Mouse (Mus musculus) induced T-regulatory cell, adult 2 months (primary cell): Measurements from ENCODE around the gene Mast1.
A peak's percentile ranks its signal among the peaks of the same experiment; 100 is the strongest.

Experiments used
- DNase-seq: peaks from one replicate; pipeline ENCODE4 v3.0.0-alpha.2; 2012; ENCODE audit warnings: low read depth

Gene Mast1

GRCm38 (mm10) chr8:84936962-84937546 lies at the start of gene Mast1:
TSS of gene Mast1 (minus strand) at chr8:84937359.
- DNase-seq = peak; percentile 77

- DNase-seq = no peak
Measured at GRCm38 (mm10) chr8:84986379-84986945, 49.3 kb upstream of the Mast1 start.

GRCm38 (mm10) chr8:84985684-84986378 lies 48.7 kb upstream of the Mast1 start:
- peak; percentile 99 for DNase-seq

DNA sequence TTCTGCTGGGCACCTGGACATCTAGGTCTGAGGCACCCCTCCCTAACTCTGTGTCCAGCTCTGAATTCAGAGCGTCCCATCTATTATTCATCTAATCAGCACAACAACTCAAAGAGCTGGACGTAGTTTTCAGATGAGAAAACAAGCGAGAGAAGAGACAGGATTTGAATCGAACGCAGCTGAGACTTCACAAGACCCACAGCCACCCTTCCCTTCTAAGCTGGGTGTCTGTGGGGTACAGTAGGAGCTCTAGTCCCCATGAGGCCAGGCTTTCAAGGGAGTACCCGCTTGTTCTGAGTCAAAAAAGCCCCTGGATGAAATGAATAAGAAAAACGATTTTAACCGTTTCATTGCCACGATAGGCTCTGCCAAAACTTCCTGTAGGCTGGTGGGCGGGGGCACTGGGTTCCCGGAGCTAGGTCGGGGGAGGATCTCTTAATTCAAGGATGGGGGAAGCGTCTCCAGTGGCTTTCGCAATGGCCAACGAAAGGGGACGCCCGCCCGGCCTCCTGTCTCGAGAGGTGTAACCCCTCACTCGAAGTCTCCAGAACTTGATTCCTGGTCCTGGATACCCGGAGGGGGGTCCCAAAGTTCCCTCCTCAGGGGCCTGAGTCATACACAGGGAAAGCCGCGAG lies 48.0 kb upstream of the Mast1 start:
- peak; percentile 89 for DNase-seq

GRCm38 (mm10) chr8:84984294-84985048 lies 47.3 kb upstream of the Mast1 start:
- peak; percentile 84 for DNase-seq

DNA sequence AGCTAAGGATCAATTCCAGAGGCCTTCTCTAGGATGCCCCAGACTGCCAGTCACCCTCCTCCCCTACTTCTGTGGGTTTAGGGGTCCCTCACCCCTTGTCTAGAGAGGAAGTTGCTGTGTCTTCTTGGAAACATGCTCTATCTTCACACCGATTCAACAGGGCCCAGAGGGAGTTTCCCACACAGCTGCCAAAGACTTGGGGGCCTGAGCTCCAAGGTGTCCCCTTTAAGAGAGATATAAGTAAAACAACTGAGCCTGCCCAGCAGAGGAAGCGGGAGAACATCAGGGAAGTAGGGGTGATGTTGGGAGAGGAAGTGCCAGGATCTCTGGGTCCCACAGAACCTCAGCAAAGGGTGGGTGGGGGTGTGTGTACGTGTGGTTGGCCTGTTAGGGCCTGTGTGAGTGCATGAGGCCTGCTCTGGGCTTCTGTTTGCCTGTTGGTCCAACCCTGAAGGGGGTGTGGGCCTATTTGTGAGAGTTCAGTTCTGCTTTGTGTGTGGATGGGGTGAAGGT lies 45.4 kb upstream of the Mast1 start:
- DNase-seq = peak; percentile 83

- peak; percentile 67 for DNase-seq
Measured at GRCm38 (mm10) chr8:84981644-84982498, 44.7 kb upstream of the Mast1 start.

GRCm38 (mm10) chr8:84980622-84981358 lies 43.6 kb upstream of the Mast1 start:
- DNase-seq = peak; percentile 86

GRCm38 (mm10) chr8:84979599-84980421 lies 42.7 kb upstream of the Mast1 start:
- DNase-seq = peak; percentile 98

DNA sequence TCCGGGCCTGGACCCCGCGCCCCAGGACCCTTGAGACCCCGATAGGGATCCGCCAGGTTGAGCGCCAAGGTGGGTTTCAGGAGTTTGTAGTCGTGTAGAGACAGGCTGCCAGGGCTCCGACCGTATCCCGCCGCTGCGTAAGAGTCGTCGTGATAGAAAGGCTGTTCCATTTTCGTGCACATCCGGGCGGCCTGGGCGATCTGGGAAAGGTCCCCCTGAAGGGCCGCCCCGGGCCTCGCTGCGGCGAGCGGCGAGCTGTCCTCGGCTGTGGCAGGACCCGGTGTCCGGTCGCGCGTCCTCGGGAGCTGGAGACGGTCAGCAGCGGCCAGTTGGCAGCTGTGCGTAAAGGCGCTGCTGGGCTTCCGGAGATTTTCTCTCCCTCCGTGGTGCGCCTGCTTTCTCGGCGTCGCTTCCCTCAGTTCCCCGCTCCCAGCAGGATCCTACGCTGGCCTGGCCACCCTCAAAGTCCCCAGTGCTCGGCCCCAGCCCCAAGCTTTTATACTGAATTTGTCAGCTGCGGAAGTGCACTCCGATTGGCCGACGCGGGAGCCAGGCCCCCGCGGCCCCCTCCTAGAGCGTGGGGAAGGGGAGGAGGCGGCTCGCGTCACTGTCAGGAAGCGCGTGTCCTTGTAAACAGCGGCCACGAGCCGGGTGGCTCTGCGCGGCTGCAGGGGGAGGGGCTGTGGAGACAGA lies 41.2 kb upstream of the Mast1 start, which contains the start of gene Junb:
Junb (minus strand) TSS at position 471 of the 693 bp plus-strand sequence.
- DNase-seq = peak; percentile 98

GRCm38 (mm10) chr8:84977435-84978247 lies 40.5 kb upstream of the Mast1 start:
- peak; percentile 88 for DNase-seq

DNA sequence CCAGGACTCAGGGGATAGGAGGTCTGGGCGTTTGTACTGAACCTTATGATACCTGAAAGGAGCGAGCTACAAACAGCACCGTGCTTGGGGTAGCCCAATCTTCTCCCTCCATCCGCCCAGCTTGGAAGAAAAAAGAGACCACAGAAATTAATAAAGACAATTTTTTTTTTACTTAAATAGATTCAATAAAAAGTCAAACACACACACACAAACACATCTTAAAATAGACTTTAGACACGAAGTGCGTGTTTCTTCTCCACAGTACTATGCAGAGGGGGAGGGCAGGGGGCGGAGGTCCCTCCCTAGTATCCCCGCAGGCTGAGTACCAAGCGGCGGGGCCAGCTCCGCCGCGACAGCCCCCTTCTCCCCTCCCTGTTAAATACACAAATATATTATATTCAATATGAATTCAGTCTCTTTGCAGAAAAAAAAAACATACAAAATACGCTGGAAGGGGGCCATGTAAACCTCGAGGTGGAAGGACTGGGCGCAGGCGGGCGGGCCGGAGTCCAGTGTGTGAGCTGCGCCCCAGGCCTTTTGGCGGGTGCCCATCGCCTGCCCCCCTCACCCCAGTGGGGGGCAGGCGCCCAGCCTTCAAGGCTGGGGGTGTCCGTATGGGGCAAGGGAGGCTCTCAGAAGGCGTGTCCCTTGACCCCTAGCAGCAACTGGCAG lies 39.7 kb upstream of the Mast1 start:
- no peak for DNase-seq

DNA sequence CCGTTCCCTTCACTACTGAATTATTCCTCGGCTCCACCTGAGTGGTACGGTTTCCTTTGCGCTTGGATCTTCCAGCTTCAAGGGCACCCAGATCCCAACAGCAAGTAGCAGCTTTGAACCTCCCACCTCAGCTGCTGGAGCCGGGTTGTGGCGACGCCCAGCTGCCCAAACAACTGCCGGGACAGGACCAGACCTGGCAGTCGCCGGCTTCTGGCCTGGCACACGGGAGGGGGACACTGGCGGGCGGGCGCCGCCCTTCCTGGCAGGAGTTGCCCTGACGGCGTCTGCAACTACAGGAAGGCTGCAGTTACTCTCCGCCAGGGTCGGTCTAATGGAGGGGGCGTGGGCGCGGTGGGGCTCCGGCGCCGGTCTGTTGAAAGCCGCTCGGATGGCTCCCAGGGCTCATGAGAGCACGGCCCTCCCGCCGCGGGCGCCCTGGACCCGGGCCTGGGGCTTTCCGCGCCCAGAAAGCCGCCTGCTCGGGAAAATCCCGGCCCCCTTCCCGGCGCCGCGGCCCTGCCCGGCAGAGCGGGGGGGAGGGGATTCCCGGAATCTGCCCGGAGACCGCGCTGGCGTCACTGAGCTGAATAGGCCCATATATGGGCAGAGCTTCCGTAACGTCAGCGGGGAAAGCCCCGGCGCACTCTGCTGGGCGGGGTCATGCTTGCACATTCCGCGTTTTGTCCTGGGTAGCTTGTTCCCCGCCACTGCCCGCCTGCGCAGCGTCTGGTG lies 39.0 kb upstream of the Mast1 start:
- DNase-seq = peak; percentile 98

GRCm38 (mm10) chr8:84975434-84975833 lies 38.3 kb upstream of the Mast1 start:
- peak; percentile 92 for DNase-seq

DNA sequence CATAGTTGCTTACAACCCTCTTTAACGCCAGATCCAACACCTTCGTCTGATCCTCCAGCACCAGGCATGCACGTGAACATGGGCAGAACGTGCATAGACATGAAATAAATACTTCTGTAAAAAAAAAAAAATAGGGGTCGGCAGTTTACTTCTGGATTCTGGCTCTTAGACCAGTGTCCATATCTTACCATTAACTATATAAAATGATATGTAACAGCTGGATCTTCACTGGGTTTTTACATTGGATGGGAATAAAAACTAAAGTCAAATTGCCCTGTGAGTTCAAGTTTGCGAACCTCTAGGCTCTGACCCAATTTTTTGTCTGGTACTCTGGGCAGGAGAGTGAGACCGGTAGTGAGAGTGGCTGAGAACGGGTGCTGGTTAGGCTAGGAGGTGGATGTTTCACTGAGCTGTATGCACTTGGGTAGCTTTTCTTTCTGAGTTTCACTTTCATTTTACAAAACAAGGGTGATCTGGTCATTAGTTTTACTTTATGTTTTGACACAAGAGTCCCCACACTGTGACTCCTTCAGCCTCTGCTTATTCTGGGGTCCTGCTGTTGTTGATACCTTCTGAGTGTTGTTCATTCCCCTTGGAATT lies 37.5 kb upstream of the Mast1 start:
- peak; percentile 87 for DNase-seq
